ENCODE assay signal across 14 mouse cellular contexts in the genomic region with DNA sequence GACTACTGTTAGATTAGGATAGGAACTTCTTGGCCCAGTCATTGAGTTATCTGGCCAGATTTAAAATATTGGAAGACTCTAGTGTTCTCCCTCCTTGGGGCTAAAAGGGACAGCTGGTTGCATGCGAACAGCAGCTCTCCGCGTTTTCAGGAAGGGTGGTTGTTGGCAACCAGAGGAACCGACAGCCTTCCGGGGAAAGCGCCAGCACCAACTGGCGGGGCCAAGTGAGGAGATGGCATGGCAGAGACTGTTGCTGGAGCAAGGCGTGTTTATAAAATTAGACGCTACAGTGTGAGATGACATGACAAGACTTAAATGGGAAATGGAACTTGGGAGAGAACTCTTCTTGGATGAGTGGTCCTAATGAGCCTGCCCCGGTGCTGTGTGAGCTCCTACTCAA.
A peak's percentile ranks its signal among the peaks of the same experiment; 100 is the strongest.
DNase-seq lines count a peak whose midpoint lies in the region; ATAC-seq and TF ChIP-seq lines count a peak whose summit lies in the region.
"Had no signal": no experiment of that assay in that cellular context is flagged by ENCODE, and none has a peak within 500 bp of the region (broad histone marks: within the 10 kb centered on the region; RNA-seq: fewer than 3 reads in every experiment).

No protein-coding gene starts in this region.

- WGBS in lung, embryonic 14.5 days = 90% methylated on average over 10 of the region's 10 CpGs
- 82% methylated on average over 10 of the region's 10 CpGs for WGBS in lung, postnatal 0 days

- H3K4me1 ChIP-seq in lung, embryonic 14.5 days (ENCODE audit: insufficient read depth) = no peaks in the 10 kb centered on the region
- H3K4me1 ChIP-seq in lung, postnatal 0 days (ENCODE audit: insufficient read depth, low read depth, low read length) = no peaks in the 10 kb centered on the region
- H3K4me1 ChIP-seq: embryonic facial prominence, embryonic 15.5 days; neural tube, embryonic 15.5 days had no signal

- H3K4me2 ChIP-seq in lung, embryonic 14.5 days = no peak overlapping the region
- H3K4me2 ChIP-seq in lung, postnatal 0 days (replicated peaks; ENCODE audit: low read depth, low read length) = no peak overlapping the region
- H3K4me2 ChIP-seq: embryonic facial prominence, embryonic 15.5 days; liver, embryonic 11.5 days; neural tube, embryonic 15.5 days had no signal

- H3K9ac ChIP-seq in lung, embryonic 14.5 days = no peak overlapping the region
- no peak overlapping the region for H3K9ac ChIP-seq in lung, postnatal 0 days (replicated peaks; ENCODE audit: low read depth)
- H3K9ac ChIP-seq: embryonic facial prominence, embryonic 15.5 days; neural tube, embryonic 15.5 days had no signal

- H3K36me3 ChIP-seq in lung, embryonic 14.5 days (ENCODE audit: insufficient read depth) = no peaks in the 10 kb centered on the region
- H3K36me3 ChIP-seq in lung, postnatal 0 days (ENCODE audit: insufficient read depth, low read length) = no peaks in the 10 kb centered on the region
- H3K36me3 ChIP-seq: embryonic facial prominence, embryonic 15.5 days; neural tube, embryonic 15.5 days had no signal

- no peaks in the 10 kb centered on the region for H3K9me3 ChIP-seq in lung, embryonic 14.5 days (ENCODE audit: low read depth, low read length)
- H3K9me3 ChIP-seq in lung, postnatal 0 days (ENCODE audit: low read length) = no peaks in the 10 kb centered on the region
- H3K9me3 ChIP-seq: embryonic facial prominence, embryonic 15.5 days; neural tube, embryonic 15.5 days had no signal

- ATAC-seq in lung, embryonic 14.5 days (ENCODE audit: insufficient read depth) = no peak
- no peak; the same call in 1 of the 2 replicates for ATAC-seq in lung, postnatal 0 days
- ATAC-seq in granulocyte monocyte progenitor cell, adult 5-6 weeks (replicated peaks; ENCODE audit: poor library complexity, severe bottlenecking) = no peak

- H3K27ac ChIP-seq in lung, embryonic 14.5 days (ENCODE audit: low read depth) = no peak overlapping the region
- H3K27ac ChIP-seq in lung, postnatal 0 days (ENCODE audit: low read length) = no peak overlapping the region
- H3K27ac ChIP-seq in left cerebral cortex, adult 2 months = no peak overlapping the region
- H3K27ac ChIP-seq: embryonic facial prominence, embryonic 15.5 days; macrophage; neural tube, embryonic 15.5 days had no signal

- no peak for TF ChIP-seq EP300 in lung, postnatal 0 days (IDR thresholded peaks at IDR 0.05)

- no peaks in the 10 kb centered on the region for H3K27me3 ChIP-seq in lung, embryonic 14.5 days (ENCODE audit: insufficient read depth, low read length)
- no peaks in the 10 kb centered on the region for H3K27me3 ChIP-seq in lung, postnatal 0 days (replicated peaks; ENCODE audit: insufficient read depth, low read length)
- H3K27me3 ChIP-seq: embryonic facial prominence, embryonic 15.5 days; neural tube, embryonic 15.5 days had no signal

- peak; percentile 84 to 89 for DNase-seq in cerebellum, postnatal 14 days
- no peak for DNase-seq in cerebellum, adult 9-10 months
- peak; percentile 11 for DNase-seq in lung, embryonic 14.5 days
- DNase-seq in lung, postnatal 0 days (ENCODE audit: low spot score) = no peak
- DNase-seq in left cerebral cortex, adult 2 months (ENCODE audit: extremely low spot score in 1 of 2, low spot score in 2 of 2) = peak; percentile 17 to 56
- peak; percentile 85 for DNase-seq in telencephalon, adult 2 months (ENCODE audit: low read depth, low spot score)
- DNase-seq in urinary bladder, adult 2 months (ENCODE audit: low spot score) = no peak
- DNase-seq: heart, postnatal 10 days; kidney, postnatal 36 days had no signal

- intact Hi-C loops in left cerebral cortex, adult 2 months (cut with DNase I) = loop anchor here (1.0 kb wide), 1 partner anchor 23 kb away; no protein-coding TSS in a partner anchor

- H3K4me3 ChIP-seq in lung, embryonic 14.5 days (ENCODE audit: low read depth, low read length) = no peak overlapping the region
- no peak overlapping the region for H3K4me3 ChIP-seq in lung, postnatal 0 days (ENCODE audit: low read depth, low read length)
- no peak overlapping the region for H3K4me3 ChIP-seq in left cerebral cortex, adult 2 months
- H3K4me3 ChIP-seq: embryonic facial prominence, embryonic 15.5 days; neural tube, embryonic 15.5 days had no signal

- no peak for TF ChIP-seq CTCF in lung, embryonic 14.5 days (IDR thresholded peaks at IDR 0.05; ENCODE audit: low read depth)
- no peak for TF ChIP-seq CTCF in lung, postnatal 0 days (IDR thresholded peaks at IDR 0.05)
- no peak for TF ChIP-seq CTCF in left cerebral cortex, adult 2 months (IDR thresholded peaks at IDR 0.05)

Comparison
In these comparisons a context has a peak if more than half of its experiments do, and no peak if none do; other contexts are left out.
1. DNase-seq: peak in cerebellum, postnatal 14 days (2 of 2), lung, embryonic 14.5 days (single experiment), left cerebral cortex, adult 2 months (2 of 2) and telencephalon, adult 2 months (single experiment); none in cerebellum, adult 9-10 months (single experiment), lung, postnatal 0 days (single experiment) and urinary bladder, adult 2 months (single experiment).